Mouse (Mus musculus): ENCODE results near the gene Zfp281.

DNA sequence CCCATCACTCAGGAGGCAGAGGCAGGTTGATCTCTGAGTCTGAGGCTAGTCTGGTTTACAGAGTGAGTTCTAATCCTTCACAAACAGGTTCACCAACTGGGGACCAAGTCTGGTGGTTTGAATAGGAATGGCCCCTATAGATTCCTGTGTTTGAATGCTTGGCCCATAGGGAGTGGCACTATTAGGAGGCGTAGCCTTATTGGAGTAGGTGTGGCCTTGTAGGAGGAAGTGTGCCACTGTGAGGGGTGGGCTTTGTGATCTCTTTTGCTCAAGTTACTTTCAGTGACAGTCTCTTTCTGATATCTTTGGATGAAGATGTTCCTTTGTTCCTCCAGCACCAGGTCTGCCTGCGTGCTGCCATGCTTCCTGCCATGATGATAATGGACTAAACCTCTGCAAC, 32.0 kb upstream of the Zfp281 start:
- TF ChIP-seq TCF12 (IDR thresholded peaks at IDR 0.05; ENCODE audit: insufficient read depth, poor library complexity, severe bottlenecking) (no peak), POLR2A (IDR thresholded peaks at IDR 0.05; ENCODE audit: insufficient read length, low read depth) (no peak)

All from myocyte (in vitro differentiated cells).